Mouse (Mus musculus): ENCODE data around the gene 2310033P09Rik.
"Not testable (repeated sequence)": the region's sequence is repeated elsewhere in the genome, so short reads cannot be mapped to it uniquely, and the experiment has no call there.

Gene 2310033P09Rik

DNA sequence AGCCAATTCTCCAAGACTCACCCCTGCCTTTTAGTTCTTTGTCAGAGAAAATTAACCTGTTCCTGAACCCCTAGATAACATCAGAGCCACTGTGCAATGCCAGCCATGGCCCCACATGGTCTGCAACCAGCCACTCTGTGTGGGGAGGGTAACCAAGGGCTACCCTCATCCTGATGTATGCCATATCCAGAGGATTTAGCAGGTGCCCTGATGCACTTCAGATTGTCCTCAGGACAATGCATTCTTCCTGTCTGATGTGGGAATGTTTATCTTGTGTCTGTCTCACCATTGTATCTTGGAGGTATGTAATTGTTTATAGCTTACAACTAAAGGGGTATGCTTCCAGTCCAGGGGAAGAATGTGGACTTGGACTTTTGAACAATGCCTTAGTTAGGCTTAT, 11.9 kb upstream of the 2310033P09Rik start:
- DNase-seq (ENCODE audit: low read depth, low spot score), result no peak

DNA sequence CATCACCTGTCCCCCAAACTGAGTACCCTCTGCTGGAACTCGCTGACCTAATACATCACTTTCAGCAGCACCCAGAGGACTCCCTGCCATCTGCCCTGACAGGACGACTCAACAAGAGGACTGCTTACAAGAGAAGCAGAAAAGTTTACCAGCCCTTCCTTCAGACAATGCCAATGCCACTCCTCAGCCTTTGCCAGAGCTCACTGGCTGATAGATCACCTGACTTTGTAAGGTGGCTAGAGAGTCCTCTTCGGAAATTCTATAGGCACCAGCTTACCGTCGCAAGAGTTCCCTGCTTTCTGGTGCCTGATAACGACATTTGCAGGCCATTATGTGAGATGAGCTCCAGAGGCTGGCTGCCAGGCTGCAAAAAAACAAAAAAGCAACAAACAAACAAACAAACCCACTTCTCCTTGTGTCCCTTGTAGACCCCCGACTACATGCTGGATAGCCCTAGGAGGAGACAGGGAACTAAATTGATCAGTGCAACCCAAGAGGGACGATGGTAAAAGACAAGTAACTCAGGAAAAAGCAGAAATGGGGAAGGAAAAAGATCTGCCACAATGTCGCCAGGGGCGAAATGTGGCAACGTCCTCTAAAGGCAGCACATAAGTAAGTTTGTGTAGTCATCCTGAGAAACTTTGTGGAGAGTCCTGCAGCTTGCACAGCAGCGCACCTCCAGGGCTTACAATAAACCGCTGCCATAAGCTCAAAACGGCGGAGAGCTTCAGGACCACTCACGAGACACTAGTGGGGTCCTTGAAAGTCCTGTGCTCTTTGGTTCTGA, 6.7 kb upstream of the 2310033P09Rik start:
- DNase-seq (ENCODE audit: low read depth, low spot score), result no peak

DNA sequence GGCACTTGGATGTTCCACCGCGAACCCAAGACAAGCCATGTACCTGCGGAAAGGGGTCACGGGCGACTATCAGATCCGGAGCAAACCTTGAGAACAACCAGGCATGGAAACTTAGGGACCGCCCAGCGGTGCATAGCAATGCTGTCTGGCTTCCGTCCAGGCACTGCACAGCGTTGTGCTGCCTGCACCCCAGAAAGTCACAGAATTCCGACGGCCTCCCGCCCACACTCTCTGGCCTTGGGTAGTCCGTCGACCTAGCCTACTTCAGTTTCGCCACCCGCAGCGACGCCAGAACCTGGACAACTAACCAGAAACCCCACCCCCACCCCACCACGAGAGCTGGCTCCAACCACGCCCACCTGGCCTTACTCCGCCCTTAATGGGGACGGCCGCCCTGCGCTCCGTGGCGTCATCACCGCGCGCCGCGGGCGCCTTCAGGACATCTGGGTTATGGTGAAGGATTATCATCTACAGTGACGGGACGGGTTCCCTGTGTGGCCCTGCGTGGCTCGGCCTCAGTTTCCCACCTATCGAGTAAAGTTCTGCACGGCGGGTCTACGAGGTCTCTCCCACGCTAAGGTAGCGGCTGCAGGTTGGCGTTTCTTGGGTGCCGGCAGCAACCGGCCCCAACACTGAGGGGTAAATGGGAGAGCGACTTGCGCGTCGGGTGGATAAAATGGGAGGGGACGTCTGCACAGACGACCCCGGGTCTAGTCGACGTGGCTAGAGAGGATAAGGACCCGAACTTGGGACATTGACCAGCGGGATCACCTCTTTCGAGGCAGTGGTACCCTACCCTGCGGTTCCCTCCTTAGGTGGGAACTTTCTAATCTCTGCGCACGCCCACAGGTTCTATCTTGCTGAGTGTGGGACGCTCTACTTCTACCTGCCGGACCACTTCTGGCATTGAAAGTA, 5.8 kb upstream of the 2310033P09Rik start, which contains the start of gene Mrpl55:
TSS of gene Mrpl55 (plus strand) at position 406 of the 915 bp plus-strand sequence.
- peak; percentile 92 for DNase-seq (ENCODE audit: low read depth, low spot score)

DNA sequence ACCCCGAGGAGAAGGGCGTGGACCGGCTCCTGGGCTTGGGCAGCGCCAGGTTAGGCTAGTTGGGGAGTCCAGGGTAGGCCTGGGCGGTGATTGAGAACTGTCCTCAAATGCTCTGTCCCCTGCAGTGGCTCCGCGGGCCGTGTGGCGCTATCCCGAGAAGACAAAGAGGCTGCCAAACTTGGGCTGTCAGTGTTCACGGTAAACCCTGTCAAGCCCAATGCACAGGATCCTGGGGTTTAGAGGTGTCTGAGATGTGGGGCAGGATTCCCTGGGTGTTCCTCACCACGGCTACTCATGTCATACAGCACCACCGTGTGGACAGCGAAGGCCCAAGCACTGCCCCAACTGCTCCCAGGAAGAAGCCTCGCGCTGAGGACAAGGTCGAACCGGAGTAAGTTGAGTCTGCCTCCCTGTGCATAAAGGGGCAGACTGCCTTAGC, 901 bp downstream of the 2310033P09Rik start:
- peak; percentile 63 for DNase-seq (ENCODE audit: low read depth, low spot score)

DNA sequence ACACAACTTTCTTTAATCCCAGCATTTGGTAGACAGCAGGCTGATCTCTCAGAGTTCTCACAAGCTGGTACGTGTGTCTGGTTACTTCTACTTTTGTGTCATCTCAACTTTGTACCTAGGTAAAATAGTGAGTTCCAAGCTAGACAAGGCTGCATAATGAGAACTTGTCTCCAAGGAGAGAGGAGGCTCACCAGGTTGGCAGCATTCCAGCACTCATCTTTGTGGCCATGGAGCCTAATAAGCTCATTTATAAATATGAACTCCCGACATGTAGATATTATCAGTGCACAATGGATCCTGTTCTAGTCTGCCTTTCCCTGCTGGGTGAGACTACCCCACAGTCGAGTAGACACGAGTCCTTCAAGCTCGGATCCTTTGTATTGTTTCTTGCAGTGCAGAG, 1.5 kb downstream of the 2310033P09Rik start:
- DNase-seq (ENCODE audit: low read depth, low spot score), result no peak

DNA sequence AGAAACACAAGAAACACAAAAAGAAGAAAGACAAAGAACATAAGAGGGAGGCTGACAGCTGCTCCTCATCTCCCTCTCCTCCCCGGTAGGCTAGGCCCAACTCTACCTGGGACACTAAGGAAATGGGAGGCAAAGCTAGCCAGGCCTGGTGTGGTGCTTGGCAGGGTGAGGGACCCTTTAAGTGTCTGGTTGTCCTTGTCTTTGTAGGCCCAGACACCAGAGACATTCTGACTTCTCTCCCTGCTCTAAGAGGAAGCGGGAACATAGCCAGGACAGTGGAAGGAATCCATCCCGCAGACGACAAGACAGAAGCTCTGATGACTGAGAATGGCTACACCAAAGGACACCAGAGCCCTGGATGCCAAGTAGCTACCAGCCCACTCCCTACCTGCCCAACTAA, 1.9 kb downstream of the 2310033P09Rik start:
- no peak for DNase-seq (ENCODE audit: low read depth, low spot score)

DNA sequence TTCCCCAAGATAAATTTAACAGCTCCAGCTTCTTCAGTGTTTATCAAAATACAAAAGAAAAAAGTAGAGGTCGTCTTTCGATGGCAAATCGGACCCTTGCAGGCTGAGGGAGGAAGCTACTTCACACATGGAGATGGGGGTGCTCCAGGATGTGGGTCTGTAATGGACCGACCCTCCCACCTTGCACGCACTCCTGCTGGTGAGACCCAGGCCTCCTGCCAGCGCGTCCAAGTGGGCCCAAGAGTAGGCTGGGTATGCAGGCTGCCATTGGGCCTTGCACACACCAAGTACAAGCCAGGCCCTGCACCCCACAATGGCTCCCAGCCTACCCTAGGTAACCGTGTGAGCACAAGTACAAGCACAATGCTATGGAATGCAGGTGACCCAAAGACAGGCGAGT, 3.4 kb downstream of the 2310033P09Rik start:
- DNase-seq (ENCODE audit: low read depth, low spot score), result not testable (repeated sequence)

DNA sequence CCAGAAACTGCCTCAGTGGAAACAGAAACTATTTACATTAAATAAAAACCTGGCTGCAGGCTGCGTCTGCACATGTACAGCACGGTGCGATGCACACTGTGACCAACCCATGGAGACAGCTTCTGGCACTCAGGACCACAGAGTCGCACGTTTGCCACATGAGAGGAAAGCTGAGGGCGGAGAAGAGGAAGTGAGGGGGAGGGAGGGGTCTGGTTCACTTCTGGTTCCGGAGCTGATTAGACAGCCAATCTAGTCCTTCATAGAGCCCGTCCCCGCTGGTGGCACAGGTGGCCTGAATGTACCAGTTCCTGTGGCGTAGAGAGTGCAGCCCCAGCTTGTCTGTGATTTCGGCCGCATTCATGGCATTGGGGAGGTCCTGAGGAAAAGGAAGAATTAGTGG, 4.2 kb downstream of the 2310033P09Rik start:
- DNase-seq (ENCODE audit: low read depth, low spot score), result not testable (repeated sequence)

DNA sequence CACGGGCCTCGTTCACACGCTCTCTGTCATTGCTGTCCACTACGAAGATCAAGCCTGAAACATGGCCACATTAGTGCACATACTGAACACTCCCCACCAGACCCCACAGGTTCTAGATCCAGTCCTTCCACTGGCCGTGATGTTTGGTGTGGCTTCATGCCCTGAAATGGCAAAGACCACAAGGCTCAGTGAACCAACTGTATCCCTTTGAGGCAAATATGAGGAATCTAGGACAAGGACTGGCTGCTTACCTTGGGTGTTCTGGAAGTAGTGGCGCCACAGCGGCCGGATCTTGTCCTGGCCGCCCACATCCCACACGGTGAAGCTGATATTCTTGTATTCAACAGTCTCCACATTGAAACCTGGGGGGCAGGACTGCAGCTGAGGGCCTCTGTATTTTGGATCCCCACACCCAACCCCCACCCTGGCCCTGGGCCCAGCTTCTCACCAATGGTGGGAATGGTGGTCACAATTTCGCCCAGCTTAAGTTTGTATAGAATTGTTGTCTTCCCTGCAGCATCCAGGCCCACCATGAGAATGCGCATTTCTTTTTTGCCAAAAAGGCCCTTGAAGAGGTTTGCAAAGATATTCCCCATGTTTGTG, 4.9 kb downstream of the 2310033P09Rik start:
- DNase-seq (ENCODE audit: low read depth, low spot score), result no peak

DNA sequence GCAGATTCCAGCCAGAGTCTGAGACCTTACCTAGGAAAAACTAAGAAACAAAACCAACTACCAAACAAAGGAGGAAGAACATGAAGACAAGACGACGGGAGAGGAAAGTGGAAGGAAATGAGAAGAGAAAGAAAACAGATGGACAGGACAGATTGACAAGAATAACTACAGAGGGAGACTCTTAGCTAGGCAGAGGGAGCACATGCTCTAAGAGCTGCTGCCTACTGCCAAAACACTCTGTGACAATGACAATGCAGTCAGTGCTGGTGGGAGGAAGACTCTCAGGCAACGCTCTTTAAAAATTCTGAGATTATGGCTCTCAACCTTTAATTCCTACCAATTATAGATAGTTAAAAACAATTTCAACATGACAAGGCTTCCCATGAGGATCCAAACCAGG, 8.8 kb downstream of the 2310033P09Rik start:
- no peak for DNase-seq (ENCODE audit: low read depth, low spot score)

DNA sequence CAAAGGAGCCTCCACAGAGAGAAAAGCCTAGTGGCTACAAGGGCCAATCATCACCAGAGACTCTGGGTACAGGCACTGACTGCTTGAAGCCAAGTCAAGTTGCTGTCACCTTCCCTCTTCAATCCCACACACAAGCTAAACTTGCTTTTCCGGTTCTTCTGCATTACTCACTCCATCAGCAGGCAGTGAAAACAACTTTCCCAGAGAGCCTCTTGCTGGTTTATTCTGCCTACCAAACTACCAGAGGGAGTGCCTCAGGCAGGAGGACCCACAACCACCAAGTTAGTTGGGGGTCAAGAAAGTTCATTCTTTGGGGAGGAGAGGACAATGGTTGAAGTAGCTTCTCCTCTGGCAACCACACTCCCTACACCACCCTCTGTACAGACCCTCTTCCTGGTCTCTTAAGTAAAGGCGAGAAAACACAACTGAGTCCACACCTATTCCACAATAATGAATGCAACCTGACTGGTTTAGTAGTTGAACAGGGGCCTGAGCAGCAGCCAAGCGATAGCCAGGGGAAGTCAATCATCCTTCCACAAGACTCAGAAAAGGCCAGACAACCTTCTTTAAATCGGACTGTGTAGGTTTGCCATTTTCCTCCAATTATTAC, 10.4 kb downstream of the 2310033P09Rik start:
- no peak for DNase-seq (ENCODE audit: low read depth, low spot score)

DNA sequence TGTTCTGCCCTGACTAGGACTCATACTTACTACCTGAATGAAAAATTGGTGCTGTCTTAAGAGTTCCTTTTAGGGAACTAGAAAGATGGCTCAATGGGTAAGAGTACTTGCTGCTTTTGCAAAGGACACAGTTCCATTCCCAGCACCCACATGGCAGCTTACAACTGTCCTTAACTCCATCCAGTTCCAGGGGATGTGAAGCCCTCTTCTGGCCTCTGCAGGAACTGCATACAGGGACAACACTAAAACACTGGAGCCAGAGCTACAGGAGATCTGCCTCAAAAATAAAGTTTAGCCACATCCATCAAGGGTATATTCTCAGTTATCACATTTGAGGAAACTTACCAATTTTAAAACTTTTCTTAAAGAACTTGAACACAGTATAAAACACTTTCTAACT, 10.9 kb downstream of the 2310033P09Rik start:
- DNase-seq (ENCODE audit: low read depth, low spot score), result peak; percentile 49

DNA sequence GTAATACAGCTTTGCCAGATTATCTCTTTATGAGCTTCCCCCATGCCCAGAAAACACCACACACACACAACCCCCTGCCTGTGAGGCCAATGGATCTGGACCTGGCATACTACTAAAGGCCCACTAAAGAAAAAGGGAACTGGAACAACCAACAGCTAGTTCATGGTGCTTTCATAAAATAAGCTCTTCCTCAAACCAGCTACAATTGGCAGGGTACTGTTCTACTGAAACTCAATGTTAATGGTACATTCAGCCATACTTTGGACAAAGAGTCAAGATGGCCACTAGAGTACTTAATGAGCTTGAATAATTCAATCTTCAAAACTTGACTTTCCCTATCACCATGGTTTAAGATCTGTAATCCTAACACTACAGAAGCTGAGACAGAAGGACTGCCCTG, 13.5 kb downstream of the 2310033P09Rik start:
- DNase-seq (ENCODE audit: low read depth, low spot score), result no peak

DNA sequence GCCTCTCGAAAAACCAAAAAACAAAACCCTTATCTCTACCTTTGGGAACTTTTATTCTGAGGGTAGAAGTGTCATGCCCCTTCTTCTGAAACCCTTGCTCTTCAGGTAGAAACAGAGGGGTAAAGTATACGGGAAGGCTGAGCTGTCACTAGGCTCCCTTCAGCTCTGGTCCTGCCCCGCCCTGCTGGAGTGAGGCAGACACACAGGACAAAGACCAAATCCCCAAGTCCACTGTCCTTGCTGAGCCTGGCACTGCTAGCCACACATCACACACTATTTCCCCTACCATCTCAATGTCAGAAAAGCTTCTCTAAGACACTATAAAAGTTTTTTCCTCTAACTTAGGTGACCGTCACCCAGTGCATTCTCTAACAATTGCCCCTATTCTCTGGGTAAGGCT, 14.2 kb downstream of the 2310033P09Rik start:
- DNase-seq (ENCODE audit: low read depth, low spot score), result no peak

DNA sequence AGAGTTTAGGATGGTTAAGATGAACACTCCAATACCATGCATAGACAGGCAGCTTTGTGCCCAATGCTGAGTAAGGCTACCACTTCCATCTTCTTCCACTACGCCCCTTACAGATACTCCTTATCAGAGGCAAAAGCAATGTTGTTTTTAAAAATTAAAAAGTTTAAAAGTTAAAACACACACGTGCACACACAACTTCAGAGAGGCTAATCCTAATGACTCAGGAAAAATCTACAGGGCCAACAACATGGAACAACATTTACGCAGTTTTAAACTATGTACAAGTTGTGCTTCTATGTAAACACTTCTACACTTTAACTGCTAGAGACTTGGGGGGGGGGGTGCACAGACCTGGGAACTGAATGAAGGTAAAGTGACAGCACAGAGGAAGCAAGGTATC, 15.9 kb downstream of the 2310033P09Rik start:
- DNase-seq (ENCODE audit: low read depth, low spot score), result no peak

DNA sequence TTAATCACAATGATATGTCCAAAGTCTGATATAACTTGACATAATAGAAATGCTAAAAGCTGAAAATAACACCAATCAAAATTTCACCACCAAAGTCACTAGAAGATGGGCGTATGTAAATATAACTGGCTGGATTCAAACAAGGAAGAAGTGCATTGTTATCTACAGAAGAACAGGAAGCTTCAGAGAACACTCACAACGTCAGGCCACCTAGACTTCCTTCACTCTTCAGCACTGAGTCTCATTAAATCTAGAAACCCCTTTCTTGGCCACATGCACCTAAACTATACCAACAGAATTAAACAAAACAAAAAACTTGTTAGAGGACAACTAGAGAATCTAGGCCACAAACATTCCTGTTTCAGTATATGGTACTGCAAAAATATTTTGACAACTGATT, 16.3 kb downstream of the 2310033P09Rik start:
- DNase-seq (ENCODE audit: low read depth, low spot score), result no peak

DNA sequence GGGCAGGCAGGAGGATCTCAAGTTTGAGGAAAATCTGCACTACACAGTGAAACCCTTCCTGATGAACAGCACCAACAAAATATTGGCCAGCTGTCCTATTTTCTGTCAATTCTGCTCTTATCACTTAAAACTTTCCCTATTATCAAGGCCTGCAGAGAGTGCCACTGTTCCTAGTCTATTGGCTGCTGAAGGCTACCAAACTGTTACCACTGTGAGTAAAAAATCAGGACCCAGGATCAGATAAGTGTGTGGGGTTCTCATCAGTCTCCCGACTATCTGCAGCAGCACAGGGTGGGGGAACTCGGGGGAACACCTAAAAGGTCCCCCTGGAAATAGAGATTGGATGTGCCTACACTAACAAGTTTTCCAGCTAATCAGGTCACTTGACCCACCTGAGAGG, 17.0 kb downstream of the 2310033P09Rik start:
- no peak for DNase-seq (ENCODE audit: low read depth, low spot score)

DNA sequence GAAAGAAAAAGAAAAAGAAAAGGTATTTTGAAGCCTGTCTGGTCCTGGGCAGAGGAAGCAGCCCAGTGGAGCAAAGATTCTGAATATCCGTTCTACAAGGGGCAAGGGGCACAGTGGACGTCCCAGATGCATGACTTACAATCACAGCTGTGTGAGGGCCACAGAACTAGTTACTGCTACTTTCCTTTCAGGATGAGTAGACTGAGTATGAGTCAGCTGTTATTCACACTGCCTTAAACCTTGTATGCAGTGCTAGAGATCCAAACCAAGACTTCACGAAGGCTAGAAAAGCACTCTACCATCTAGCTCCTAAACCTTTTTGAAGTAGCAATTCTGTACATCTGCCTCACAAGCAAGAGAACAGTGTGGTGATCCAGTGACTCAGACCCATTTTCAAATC, 18.1 kb downstream of the 2310033P09Rik start:
- DNase-seq (ENCODE audit: low read depth, low spot score), result no peak

DNA sequence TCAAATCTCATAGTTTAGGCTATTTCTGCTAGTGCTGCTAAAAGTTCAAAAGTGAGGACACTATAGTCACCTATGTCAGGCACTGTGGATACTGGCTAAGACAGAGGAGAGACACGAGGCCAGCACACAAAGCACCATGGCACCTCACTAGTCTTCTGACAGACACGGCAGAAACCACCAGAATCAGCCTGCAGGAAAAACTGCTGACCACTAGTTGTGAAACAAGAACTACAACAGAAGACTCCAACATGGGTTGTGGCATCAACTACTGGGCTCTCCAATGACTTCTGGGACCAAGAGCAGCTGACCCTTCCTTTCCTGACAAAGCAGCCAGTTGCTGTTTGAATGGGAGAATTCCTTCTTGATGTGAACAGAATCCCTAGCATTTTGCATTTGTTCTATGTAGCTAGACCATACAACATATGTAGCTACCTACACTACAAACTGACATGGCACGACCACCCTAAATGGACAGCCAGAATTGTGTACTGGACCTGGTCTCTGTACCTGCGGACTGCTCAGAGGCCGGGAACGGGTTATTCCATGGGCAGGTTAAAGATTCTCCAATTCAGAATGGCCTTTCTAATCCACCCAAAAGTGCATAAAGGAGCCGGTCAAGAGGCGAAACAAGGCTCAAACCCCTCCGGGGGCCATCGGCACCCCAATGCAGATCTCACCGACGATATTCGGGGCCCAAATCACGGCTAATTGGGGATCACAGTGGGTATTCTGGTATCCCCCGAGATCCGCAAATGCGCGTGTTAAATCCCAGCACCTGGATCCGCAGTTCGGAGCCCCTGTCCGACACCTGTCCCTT, 18.9 kb downstream of the 2310033P09Rik start:
- no peak for DNase-seq (ENCODE audit: low read depth, low spot score)

DNA sequence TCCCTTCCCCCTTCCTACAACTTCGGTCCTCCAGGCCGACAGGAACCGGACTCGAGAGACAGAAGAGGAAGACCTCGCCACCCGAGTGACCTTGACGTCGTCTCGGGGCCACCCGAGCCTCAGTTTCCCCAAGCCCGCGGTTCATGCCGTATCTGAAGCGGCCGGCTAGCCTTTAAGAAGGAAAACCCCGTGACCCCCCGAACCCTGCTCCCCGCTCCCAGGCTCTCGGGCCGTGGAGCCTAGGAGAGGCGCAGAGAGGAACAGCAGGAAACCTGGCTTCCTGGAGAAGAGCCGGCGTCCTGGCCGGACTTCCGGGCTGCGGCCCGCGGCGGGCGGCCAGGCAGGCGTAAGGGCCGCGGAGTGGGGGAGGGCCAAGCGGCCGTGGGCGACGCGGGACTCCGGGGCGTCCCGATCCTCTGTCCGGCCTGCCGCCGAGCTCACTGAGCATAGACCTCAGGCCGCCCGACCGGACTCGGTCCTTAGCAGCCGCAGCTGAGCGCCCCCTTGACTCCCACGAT, 19.5 kb downstream of the 2310033P09Rik start:
- DNase-seq (ENCODE audit: low read depth, low spot score), result no peak
